Mouse (Mus musculus) MEL (cell line): ENCODE data around the gene Gm27029.
A peak's percentile ranks its signal among the peaks of the same experiment; 100 is the strongest.

ENCODE experiments used
- GABPA ChIP-seq: IDR thresholded peaks from 2 replicates; pipeline ENCODE4 v1.6.1; 2012; ENCODE audit warnings: low read depth, mild to moderate bottlenecking, inconsistent platforms, low read length, improper control_type of control experiment, moderate library complexity
- JUND ChIP-seq: IDR thresholded peaks from 2 replicates; pipeline ENCODE4 v1.6.1; 2011; ENCODE audit warnings: low read depth, mild to moderate bottlenecking, improper control_type of control experiment, low read length
- POLR2A ChIP-seq, 2 experiments: IDR thresholded peaks; 2 replicates each; pipeline ENCODE4 v1.6.1; 2011 to 2012; ENCODE audit warnings: low read length in 2 of 2, mild to moderate bottlenecking in 2 of 2, control low read depth in 1 of 2, improper control_type of control experiment in 1 of 2, low read depth in 1 of 2, moderate library complexity in 1 of 2; ENCODE audit not compliant: control insufficient read depth in 1 of 2, insufficient read depth in 1 of 2, poor library complexity in 1 of 2

GRCm38 (mm10) chr11:101417101-101417855 is 7.3 kb downstream of the Gm27029 start, which contains the start of gene Aarsd1:
- TF ChIP-seq JUND (0 out of 2 replicates have a peak, but pooled peaks have one; percentile 8), POLR2A (IDR thresholded peaks at IDR 0.05; ENCODE audit: control insufficient read depth in 1 of 2, insufficient read depth in 1 of 2, low read depth in 1 of 2, low read length in 2 of 2, poor library complexity in 1 of 2) (peak; percentile 69 to 77), GABPA (no peak)
